Mouse (Mus musculus) ZHBTc4 (cell line): ENCODE results near the gene Filip1l.
A peak's percentile ranks its signal among the peaks of the same experiment; 100 is the strongest.

ENCODE experiments used
- DNase-seq: peaks from one replicate; pipeline ENCODE4 v3.0.0-alpha.2; 2011; ENCODE audit warnings: low read depth, low spot score

Gene Filip1l

DNA sequence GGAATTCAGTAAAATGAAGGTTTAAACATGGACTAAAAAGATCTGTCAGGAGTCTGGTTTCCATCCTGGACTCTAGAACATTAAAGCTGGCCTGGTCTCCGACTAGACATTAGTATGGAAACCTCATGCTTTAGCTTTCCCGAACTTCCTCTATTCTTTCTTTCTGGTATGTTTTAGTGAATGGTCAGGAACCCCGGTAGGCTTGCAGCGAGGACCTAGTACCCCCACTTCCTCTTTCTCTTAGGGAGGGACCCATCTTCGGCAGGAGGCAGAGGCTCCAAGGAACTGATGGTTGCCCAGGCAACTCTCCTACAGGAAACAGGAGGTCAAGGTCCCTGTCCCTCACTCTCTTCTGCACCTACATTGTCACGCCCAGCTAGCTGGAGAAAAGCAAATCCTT lies 43.4 kb downstream of the Filip1l start:
- no peak for DNase-seq

DNA sequence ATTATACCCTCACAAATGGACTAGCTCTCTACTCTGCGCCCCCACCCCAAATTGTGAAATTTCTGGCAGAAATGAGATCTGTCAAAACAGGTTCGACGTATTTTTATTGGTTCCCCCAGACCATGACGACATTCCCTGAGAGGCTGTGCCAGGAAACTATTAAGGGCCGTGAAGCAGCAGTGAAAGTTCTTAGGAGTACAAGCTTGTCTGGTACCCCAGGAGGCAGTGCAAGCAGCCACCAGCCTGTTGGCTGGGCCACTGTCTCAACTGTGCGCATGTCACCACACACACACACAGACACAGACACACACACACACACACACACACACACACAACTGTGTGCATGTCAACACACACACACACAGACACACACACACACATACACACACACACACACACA lies 45.0 kb downstream of the Filip1l start:
- DNase-seq: no peak

DNA sequence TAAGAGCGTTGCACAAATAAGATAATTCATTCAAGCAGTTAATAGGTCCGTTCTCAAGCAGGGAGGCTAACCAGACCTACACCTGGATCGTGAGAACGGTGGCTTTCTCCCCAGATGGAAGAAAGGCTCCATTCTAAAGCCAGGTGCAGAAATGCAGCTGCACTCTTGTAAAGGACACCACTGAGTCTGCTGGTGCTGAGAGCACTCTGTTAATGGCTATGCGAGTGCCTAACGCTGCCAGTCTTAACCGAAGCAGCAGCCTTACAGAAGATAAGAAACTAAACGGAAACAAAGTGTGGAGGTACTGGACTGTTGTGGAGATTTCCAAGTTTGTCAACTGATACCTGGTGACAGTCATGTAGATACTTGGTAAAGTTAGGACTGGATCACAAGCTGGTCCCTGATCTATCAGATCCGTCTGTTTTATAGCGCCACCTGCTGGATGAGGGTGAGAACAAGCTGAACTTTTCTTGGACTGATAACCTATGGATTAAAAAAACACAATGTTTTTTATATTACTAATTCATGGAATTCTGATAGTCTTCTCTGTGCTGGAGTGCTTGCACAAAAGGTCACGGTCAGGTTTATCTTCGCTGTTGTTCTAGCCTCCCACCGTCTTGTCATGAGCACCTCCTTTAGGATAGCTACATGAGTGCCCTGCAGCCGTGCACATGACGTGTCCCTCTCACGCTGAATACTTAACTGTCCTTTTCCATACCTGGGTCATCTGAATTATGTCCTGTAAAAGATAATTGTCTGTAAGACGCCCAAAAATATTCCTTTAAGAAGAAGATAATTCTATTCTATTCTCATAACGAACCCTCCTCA lies 45.7 kb downstream of the Filip1l start:
- peak; percentile 76 for DNase-seq

DNA sequence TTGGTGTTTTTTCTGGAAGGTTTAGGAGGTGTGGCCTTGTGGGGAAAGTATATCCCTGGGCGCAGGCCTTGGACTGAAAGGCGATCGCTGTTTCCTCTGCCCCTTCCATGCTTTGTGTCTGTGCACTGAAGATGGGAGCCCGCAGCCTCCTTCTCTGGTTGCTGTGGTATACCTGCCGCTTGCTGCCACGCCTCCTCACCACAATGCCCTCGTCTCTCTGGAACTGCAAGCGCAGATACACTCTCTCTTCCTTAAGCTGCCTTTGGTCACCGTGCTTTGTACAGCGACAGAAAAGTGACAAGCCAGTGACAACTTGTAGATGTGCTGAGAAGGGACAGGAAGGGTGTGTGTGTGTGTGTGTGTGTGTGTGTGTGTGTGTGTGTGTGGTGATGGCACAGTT lies 46.7 kb downstream of the Filip1l start:
- no peak for DNase-seq

DNA sequence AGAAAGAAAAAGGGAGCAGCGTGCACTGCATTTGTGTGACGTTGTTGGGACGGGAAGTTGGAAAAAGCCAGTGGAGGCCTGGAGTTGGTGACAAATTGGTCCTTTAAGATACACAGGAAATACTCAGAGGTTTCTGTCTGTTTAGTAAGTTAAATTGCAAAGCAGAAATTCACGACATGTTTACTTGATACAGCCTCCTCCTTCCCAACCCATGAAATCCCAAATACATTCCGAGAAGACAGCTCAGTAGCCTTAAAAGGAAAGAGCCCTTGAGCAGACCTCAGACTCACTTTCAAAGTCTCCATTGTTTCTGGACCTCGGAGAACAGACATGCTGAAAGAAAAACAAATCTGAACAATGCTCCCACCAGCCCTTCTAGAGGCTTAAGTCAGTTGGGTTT lies 48.8 kb downstream of the Filip1l start:
- no peak for DNase-seq

DNA sequence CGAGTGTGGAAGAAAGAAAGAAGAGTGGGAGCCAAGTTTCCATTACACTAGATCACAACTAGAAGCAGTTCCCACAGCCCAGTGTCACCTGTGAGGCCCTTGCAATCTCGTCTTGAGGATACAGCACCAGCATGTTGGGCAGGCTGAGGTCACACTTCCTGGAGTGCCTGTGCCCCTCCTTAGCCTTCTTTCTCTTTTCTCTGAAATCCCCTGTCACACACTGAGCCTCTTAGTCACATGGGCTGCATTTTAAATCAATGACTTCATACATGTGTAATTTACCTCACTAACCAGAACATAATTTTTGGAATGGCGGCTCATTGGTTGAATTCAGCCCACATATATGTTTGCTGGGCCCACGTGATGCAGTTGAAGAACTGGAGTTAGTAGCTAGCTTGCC lies 50.0 kb downstream of the Filip1l start:
- DNase-seq: no peak

DNA sequence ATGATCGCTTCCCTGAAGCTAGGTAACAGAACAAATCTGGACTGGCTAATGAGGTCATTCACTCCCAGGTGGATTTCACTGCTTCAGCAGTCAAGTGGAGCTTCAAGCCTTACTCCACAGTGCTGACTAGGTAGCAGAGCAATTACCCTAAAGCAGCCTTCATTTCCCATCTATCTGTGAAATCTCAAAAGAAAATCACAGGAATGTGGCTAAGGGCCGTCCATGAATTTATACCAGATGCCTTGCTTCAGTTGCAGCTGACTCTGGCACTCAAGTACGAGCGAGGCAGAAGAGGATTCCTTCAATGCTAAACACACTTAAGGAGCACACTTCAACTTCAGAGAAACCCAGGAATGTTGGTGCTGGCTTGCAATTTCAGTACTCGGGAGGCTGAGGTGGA lies 50.9 kb downstream of the Filip1l start:
- no peak for DNase-seq

DNA sequence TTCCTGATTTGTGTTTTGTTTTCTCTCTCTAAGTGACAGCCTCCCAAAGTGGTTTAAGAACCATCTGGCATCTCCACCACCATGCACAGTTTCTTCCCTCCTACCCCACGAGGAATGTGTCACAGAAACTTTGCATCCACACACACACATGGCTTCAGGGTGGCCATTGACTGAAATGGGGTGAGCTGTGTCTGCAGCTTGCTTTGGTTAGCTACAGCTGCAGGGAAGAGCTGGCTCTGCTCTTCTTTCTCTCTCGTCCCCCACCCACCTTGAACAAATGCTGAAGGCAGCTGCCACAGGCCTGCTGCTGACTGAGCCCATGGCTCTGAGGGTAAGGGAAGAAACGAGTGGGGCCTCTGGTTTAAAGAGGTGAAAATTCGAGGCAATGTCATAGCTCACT lies 59.9 kb downstream of the Filip1l start:
- DNase-seq: no peak

DNA sequence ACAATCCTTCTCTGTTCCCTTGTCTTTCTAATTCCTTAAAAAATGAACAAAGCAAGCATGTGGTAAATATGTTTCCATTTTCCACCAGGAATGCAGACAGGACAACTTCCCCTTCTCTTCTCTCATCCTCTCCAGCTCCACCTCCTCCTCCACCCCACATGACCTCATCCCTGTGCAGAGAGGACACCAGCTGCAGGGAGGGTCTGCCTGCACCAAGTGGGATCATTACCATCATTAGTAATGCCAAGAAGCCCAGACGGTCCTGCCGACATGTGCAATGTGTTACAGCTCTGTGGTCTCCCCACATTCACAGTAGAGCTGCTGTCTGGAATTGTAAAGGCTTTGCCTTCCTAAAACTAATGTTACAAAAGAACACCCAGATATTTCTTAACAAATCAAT lies 63.2 kb downstream of the Filip1l start:
- DNase-seq: peak; percentile 22

DNA sequence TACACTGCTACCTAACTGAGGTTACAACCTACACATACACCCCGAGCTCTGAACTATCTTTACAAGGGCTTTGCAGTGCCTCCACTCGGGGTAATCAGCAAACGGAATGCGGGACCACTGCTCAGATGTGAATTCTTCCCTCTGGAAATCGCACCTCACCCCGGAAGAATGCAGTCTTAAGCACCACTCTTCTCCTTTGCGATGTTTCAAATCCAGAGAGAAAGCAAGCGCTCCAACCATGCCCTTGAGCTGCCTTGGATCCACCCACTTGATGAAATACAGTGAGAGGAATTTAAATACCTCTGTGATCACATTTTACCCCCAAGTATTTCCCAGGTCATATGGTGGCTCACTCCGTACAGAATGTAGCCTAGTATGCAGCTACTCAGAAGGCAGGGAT lies 64.1 kb downstream of the Filip1l start:
- peak; percentile 58 for DNase-seq

DNA sequence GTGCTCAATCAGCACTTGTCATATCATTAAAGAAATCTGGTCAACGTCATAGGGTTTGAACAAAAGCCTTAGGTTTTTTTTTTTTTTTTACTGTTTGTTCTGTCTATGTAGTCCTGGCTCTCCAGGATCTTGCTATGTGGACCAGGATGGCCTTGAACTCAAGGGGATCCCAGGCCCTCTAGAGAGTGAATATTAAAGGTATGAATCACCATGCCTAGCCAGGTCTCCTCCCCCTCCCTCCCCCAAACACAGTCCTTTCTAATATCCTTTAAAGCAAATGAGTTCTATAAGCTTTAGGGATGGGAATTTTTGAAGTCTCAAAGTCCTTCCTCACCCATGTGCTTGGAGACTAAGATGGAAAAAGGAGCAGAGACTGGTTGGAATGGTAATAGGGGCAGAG lies 65.1 kb downstream of the Filip1l start:
- no peak for DNase-seq

DNA sequence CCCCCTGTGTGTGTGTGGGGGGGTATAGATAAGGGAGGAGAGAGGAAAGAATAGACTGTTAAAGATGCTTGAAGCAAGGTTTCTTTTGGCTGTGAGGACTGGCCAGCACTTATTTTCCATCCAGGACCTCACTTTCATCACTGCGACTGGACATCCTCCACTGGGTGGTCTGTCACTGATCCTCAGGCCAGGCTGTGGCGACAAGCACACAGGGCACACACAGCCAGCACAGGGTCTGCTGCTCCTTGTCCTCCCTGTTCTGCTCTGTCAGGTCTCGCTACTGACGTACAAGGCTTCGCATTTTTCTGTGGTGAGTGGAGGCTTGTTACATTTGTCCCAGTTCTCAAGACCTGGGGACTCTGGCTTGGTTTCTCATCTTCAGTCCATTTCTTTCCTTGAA lies 66.4 kb downstream of the Filip1l start:
- DNase-seq: no peak

DNA sequence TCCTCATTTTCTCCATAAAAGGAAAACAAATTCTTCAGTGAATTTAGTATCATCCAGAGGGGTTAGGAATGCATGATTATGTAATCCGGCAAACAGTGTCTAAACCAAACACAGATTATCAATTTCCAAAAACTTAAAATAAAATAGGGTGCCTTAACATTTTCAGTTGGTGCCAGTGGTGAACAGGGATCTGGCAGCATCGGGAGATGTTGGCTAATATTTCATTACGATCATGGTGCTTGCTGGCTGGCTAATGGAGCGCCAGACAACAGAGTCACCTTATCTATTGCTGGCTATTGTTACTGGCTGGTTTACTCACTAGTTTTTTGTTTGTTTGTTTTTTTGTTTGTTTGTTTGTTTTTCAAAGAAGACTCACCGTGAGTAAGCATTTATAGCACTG lies 67.0 kb downstream of the Filip1l start:
- DNase-seq: no peak

DNA sequence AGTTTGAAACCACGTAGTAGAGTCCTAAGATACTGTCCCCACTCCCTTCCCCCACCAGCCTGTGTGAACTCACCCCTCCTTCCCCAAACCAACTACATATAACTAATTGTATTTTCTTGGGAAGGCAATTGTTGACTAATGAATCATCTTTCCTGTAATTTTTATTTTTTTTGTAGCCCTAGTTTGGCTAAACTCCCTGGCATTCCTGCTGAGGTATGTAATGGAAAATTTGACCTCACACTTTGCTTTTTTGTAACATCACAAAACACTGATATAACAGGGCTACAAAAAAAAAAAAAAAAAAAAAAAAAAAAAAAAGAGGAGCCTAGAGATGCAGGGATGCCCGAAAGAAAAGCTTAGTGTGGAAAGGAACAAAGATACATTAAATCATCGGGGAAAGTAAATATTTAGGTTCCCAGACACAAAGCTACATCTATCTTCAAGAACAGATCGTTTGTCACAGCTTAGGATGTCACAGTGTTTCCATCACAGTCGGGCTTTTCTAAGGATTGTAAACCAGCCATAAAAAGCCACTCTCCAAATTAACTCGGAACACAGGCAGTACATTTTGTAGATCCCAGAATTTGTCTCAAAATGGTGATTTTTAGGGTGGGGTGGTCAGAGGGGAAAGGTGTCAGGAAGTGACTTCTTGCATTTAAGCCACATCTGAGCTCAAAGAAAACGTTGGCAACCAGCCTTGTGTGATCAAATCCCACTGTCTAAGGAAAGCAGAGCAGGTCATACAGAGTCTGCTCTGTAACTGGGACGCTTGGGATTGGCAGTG lies 68.1 kb downstream of the Filip1l start:
- no peak for DNase-seq

DNA sequence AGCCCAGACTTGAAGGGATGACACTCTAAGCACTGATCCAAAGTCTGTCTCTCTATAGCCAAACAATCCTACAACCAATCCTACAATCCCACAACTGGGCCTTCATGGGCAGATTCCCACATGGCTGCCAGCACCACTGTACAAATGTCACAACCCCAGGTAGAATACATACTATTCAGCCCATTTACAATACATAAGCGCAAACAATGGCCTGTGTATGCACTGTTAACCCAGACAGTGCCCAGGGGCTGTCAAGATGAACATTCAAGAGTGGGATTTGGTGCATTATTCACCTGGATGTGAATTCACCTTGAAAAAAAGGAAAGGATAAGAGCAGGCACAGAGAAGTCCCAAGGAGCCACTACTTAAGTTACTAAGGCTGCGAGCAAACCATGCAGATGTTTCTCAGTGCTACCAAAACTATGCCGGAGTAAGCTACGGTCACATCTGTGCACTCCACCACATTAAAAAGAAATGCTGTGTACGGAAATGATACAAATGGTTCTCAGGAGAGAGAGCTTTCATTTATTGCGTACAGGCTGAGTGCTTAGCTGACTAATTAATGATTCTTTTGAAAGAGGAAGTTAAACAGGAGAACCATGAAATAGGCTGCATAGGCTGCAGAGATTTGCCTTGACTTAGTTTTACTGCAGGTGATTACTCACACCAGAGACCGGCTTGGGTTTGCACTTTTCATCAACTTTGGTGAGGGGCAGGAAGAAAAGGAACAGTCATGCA lies 69.0 kb downstream of the Filip1l start:
- DNase-seq: no peak

DNA sequence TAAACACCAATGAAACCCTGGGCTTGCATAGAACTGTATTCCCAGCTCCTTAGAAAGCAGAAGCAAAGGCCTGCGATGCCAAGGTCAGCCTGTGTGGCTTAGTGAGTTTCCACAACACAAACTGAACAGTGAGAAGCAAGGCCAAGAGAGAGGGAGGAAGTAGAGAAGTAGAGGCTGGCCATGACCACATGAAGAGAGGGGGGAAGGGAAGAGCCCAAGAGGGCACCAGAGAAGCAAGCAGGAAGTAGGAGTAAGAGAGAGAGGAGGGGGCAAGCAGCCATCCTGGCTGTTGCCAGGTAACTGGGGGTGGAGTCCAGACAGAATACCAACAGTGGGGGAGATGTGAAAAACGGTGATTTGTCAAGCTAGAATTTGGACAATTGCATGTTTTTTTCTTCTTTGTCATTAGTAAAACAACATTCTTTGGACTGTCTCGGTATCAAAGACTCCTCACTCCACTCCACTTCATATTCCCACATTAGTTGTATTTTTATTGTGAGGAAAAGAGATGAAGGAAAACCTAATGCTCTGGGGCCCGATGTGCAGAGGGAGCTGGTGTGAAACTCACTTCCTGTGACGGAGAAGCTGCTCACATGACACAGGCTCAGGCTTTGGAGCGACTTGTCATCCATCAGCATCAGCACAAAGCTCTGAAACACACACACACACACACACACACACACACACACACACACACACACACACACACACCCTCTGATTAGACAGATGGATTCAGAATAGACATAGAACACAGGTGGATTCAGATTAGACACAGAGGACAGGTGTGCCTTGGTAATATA lies 70.3 kb downstream of the Filip1l start:
- DNase-seq: peak; percentile 26

DNA sequence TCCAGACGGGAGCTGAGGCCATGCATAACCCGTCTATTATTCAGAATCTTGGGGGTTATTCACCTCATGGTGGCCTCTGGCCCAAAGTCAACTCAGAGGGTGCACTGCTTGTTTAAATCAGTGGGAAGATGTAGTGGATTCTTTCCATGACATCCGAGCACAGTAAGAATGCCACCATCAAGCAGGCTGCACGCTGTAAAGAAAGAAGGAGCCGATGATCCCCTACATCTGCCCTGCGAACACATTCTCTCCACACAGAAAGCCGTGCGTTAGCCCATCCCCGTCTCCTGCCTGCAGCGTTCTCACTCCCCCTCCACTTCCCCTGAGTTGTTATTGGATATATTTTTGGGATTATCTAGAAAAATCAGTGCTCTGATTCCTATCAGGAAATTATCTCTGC lies 73.8 kb downstream of the Filip1l start:
- no peak for DNase-seq

DNA sequence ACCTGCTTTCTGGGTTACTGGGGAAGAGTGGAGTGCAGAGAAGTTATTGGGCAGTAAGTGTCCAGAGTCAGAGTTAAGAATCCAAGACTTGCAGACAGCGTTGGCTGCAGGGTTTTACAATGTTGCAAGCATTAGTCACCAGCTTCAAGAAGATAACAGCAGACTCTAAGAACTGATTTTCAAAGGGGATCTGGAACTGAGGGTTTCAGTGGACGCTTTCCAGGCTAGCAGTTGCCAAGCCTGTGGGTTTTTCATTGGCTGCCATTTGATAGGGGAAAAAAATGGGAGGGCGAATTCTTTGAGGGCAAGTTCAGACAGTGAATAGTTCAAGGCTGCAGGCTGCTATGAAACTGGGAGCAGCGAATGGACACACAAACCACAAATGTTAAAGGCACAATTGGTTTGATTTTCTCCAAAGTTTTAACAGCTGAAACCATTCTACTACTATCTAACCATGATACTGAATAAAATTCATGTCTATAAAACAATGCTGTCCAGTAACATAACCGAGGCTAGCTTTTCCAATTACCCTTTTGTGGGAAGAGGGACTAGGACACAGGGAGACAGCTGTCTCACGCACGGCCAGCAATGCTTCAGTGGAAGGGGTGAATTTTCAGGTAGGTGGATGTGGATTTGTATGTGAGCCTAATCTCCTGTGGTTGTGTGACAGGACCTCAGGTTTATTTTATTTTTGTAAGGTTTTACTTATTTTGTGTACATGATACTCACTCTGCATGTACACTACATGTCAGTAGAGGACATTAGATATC lies 74.8 kb downstream of the Filip1l start:
- no peak for DNase-seq

DNA sequence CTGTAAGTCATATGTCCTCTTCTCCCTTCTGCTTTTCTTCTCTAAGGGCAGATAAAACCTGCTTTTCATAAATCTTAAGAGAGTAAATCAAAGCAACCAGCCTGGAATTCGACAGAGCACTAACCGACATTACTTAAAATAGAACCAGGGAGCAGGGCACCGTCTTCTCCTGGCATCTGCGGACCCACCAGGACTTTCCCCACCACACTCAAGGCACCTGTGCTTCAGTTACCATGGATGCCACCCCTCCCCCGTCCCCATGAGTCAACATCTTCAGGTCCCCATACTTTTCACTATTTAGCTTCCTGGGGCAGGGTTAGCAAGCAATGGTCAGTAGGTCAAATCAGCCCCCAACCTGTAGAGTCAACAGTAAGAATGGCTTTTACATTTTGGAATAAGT lies 76.1 kb downstream of the Filip1l start:
- no peak for DNase-seq

DNA sequence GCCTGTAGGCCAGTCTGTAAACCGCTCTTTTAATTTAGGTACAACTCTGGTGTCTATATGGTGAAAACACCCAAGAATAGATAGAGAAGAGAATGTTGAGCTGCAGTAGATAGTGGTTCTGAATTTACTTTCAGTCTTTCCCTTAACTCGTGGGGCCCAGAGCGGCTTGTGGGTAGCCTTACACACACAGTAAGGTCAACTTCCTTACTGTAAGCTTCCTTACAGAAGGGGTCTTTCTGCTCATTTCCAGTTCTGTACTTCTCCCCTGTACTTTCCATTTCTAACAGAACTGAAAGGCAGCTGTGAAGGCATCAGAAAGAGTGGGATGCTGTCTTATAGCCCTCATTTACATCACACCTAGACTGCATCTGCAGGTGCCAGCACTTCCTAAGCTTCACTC lies 78.4 kb downstream of the Filip1l start:
- DNase-seq: no peak

DNA sequence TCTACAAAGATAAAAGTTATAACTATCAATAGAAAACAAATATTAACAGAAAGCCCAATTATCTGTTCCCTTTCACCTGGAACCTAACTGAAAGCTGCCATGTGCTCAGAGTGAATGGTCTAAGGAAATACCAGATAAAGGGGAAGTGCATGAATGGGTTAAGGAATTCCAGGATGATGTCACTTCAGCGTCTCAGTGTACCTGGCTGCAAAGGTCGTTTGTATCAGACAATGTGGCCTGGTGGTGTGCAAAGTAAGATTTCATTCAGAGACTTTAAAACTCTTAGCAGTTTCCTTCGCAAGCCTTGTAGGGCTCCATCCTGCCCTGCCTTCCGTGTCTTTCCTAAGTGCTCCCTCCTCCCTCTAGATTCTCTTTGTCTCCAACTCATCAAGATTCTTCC lies 80.3 kb downstream of the Filip1l start:
- no peak for DNase-seq
